Mouse (Mus musculus) inflammation-experienced regulatory T-cells, adult 6 months (primary cell): ENCODE results near the gene Egf. TPM values are rescaled to one million over a fixed set of nuclear protein-coding genes. Genes with fewer than 3 reads are reported as not detected.

ENCODE experiments used
- ATAC-seq: one replicate; pipeline ENCODE4 v1.8.0; 2017
- polyA plus RNA-seq, 3 experiments: library from polyadenylated mRNA; unstranded; fragments of 100-300 nt; shearing (Covaris generic); gene quantifications; one replicate each; pipeline ENCODE4 v1.2.1; 2017

Egf gene
- polyA plus RNA-seq, 3 experiments from 2014 or later: 0.55 to 3.2 (median 0.93) TPM

- ATAC-seq: no peak
These were observed 105.4 kb downstream of the Egf start for GRCm38 (mm10) chr3:129649586-129650292.

- no peak for ATAC-seq
These were observed 106.5 kb downstream of the Egf start for GRCm38 (mm10) chr3:129648598-129648997.

GRCm38 (mm10) chr3:129647312-129647711 lies 107.8 kb downstream of the Egf start:
- no peak for ATAC-seq

GRCm38 (mm10) chr3:129646781-129647180 lies 108.3 kb downstream of the Egf start:
- ATAC-seq: no peak

GRCm38 (mm10) chr3:129645409-129645808 lies 109.7 kb downstream of the Egf start:
- ATAC-seq: no peak

- no peak for ATAC-seq
These were observed 113.5 kb downstream of the Egf start for GRCm38 (mm10) chr3:129641621-129642020.

- ATAC-seq: no peak
These were observed 114.7 kb downstream of the Egf start for GRCm38 (mm10) chr3:129640211-129641000.

- no peak for ATAC-seq
These were observed 115.4 kb downstream of the Egf start for GRCm38 (mm10) chr3:129639701-129640100.

- no peak for ATAC-seq
These were observed 117.7 kb downstream of the Egf start for GRCm38 (mm10) chr3:129637446-129637845.

- no peak for ATAC-seq
These were observed 120.7 kb downstream of the Egf start for GRCm38 (mm10) chr3:129634260-129634901.

- ATAC-seq: no peak
These were observed 121.6 kb downstream of the Egf start for GRCm38 (mm10) chr3:129633518-129633917.

GRCm38 (mm10) chr3:129631857-129632256 lies 123.3 kb downstream of the Egf start:
- ATAC-seq: no peak

- no peak for ATAC-seq
These were observed 124.1 kb downstream of the Egf start for GRCm38 (mm10) chr3:129631018-129631417.

Other genes starting within 250 kb of the Egf start
- 10 to 100 TPM in 2 of 3 experiments, 1 to 10 TPM in 1; 9.0 to 16.4 (median 11.1) TPM for gene Elovl6, start 223.0 kb downstream of the Egf start, polyA plus RNA-seq
- not detected for gene Lrit3, start 48.7 kb upstream of the Egf start, polyA plus RNA-seq
- under 1 TPM in 1 of 3 experiments, not detected in 2; 0.18 TPM for gene Rrh, start 67.3 kb upstream of the Egf start, polyA plus RNA-seq
- 10 to 100 TPM; 13.5 to 14.1 (median 13.8) TPM for gene Gar1, start 76.1 kb upstream of the Egf start, polyA plus RNA-seq
- not detected for gene Cfi, start 80.6 kb upstream of the Egf start, polyA plus RNA-seq
- 1 to 10 TPM in 2 of 3 experiments, under 1 TPM in 1; 0.92 to 2.5 (median 1.1) TPM for gene Pla2g12a, start 123.3 kb upstream of the Egf start, polyA plus RNA-seq
- gene Casp6, start 146.1 kb upstream of the Egf start, polyA plus RNA-seq: 10 to 100 TPM; 55.2 to 62.2 (median 60.7) TPM
- gene Mcub, start 214.9 kb upstream of the Egf start, polyA plus RNA-seq: 10 to 100 TPM; 19.8 to 26.4 (median 20.9) TPM